Mouse (Mus musculus) forebrain, embryonic 10.5 days (tissue): Measurements from ENCODE around the gene BC049715. TPM values are rescaled to one million over a fixed set of nuclear protein-coding genes. Genes with fewer than 3 reads are reported as not detected.
"Not testable (repeated sequence)": the region's sequence is repeated elsewhere in the genome, so short reads cannot be mapped to it uniquely, and the experiment has no call there.

Experiments used
- DNase-seq: peaks from one replicate; pipeline ENCODE4 v3.0.0-alpha.2; 2017; ENCODE audit warnings: low spot score; ENCODE audit errors: extremely low spot score
- H3K27ac ChIP-seq: fragments of 300-500 bp; sonication (generic); 2 replicates; pipeline ENCODE4 v1.5.1; 2016; ENCODE audit warnings: mild to moderate bottlenecking
- H3K27me3 ChIP-seq: fragments of 300-500 bp; sonication (generic); 2 replicates; pipeline ENCODE4 v1.6.1; 2016; ENCODE audit warnings: mild to moderate bottlenecking; ENCODE audit not compliant: poor library complexity, severe bottlenecking
- H3K36me3 ChIP-seq: fragments of 300-500 bp; sonication (generic); replicated peaks from 2 replicates; pipeline ENCODE4 v1.6.1; 2016; ENCODE audit warnings: mild to moderate bottlenecking, moderate library complexity
- H3K4me1 ChIP-seq: fragments of 300-500 bp; sonication (generic); 2 replicates; pipeline ENCODE4 v1.6.1; 2016
- H3K4me3 ChIP-seq: fragments of 300-500 bp; sonication (generic); 2 replicates; pipeline ENCODE4 v1.5.1; 2016; ENCODE audit warnings: mild to moderate bottlenecking, moderate library complexity
- H3K9me3 ChIP-seq: fragments of 300-500 bp; sonication (generic); 2 replicates; pipeline ENCODE4 v1.6.1; 2016; ENCODE audit warnings: mild to moderate bottlenecking, moderate library complexity
- WGBS: fragments of 180-500 bp; shearing (Covaris S2); methylation state at CpG from one replicate; pipeline ENCODE4 v1.1.7; 2016; 5-methylcytosine and 5-hydroxymethylcytosine counted together
- polyA plus RNA-seq: library from polyadenylated mRNA; unstranded; fragments of >200 nt; fragmentation: Nextera tagmentation; extraction: Ambion mirVana; gene quantifications from 2 replicates; pipeline ENCODE4 v1.2.1, GENCODE M21; 2016

BC049715 gene
- polyA plus RNA-seq, result 1.7 and 1.9 TPM in 2 replicates

- DNase-seq, result no peak
- peak within 1 kb of the TSS; percentile 98 for H3K27ac ChIP-seq
- no peaks in the 10 kb centered on the region for H3K27me3 ChIP-seq
- under 1% methylated on average over 34 of the region's 34 CpGs for WGBS
- H3K4me1 ChIP-seq, result peaks cover 14% of the 10 kb centered on the region
- H3K4me3 ChIP-seq, result peak within 1 kb of the TSS; percentile 99
- peaks cover 30% of the 10 kb centered on the region for H3K36me3 ChIP-seq
- H3K9me3 ChIP-seq, result no peaks in the 10 kb centered on the region
Observed at GRCm38 (mm10) chr6:136827516-136827880, at the start of gene BC049715. Gene BC049715 (plus strand): TSS chr6:136827626.

DNA sequence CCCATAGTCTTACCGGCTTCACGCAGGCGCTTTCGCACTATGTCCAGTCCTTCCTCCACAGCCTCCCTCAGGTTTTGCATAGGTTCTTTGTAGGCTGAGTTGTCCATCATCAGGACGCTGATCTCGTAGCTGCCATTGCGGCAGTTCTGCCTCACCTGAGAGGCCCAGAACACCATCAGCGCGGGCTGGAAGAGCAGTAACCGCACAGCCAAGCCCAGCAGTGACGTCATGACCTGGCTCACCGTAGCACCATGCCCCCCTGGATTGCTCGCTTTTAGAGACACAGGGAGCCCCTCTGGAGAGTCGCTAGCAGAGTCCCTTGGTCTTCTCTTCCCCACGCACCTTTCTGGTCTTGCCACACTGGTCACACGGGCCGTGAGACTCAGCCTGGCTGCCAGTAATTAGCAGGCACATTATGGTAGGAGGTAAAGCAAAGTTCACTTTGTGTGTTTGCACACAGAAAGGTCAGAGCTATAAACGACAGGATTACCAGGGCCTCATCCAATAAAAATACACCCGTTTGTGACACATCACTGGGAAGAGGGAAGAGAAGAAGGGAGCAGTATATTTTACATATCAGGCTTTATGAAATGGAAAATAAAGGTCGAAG lies 45.9 kb upstream of the BC049715 start, which contains the start of gene Gucy2c:
Gucy2c (minus strand) TSS at position 389 of the 610 bp plus-strand sequence.
- no peaks in the 10 kb centered on the region for H3K4me1 ChIP-seq
- WGBS, result 82% methylated on average over 20 of the region's 20 CpGs
- H3K9me3 ChIP-seq, result no peaks in the 10 kb centered on the region
- no peak within 1 kb of the TSS for H3K27ac ChIP-seq
- DNase-seq, result no peak
- H3K36me3 ChIP-seq, result no peaks in the 10 kb centered on the region
- no peaks in the 10 kb centered on the region for H3K27me3 ChIP-seq
- H3K4me3 ChIP-seq, result no peak within 1 kb of the TSS

- 89% methylated on average over 12 of the region's 12 CpGs for WGBS
- Histone ChIP-seq H3K36me3 (no peaks in the 10 kb centered on the region), H3K9me3 (no peaks in the 10 kb centered on the region)
Observed at GRCm38 (mm10) chr6:136782146-136782545, 45.3 kb upstream of the BC049715 start.

GRCm38 (mm10) chr6:136782761-136783160 lies 44.7 kb upstream of the BC049715 start:
- no peaks in the 10 kb centered on the region for H3K27me3 ChIP-seq
- no peaks in the 10 kb centered on the region for H3K36me3 ChIP-seq
- WGBS, result 86% methylated on average over 9 of the region's 9 CpGs
- H3K9me3 ChIP-seq, result no peaks in the 10 kb centered on the region
- DNase-seq, result no peak
- H3K4me1 ChIP-seq, result no peaks in the 10 kb centered on the region
- H3K27ac ChIP-seq, result no peak overlapping the region
- no peak overlapping the region for H3K4me3 ChIP-seq

More at GRCm38 (mm10) chr6:136782146-136782545, 45.3 kb upstream of the BC049715 start:
- Histone ChIP-seq H3K4me3 (no peak overlapping the region), H3K4me1 (no peaks in the 10 kb centered on the region), H3K27ac (no peak overlapping the region), H3K27me3 (no peaks in the 10 kb centered on the region)
- DNase-seq, result no peak

DNA sequence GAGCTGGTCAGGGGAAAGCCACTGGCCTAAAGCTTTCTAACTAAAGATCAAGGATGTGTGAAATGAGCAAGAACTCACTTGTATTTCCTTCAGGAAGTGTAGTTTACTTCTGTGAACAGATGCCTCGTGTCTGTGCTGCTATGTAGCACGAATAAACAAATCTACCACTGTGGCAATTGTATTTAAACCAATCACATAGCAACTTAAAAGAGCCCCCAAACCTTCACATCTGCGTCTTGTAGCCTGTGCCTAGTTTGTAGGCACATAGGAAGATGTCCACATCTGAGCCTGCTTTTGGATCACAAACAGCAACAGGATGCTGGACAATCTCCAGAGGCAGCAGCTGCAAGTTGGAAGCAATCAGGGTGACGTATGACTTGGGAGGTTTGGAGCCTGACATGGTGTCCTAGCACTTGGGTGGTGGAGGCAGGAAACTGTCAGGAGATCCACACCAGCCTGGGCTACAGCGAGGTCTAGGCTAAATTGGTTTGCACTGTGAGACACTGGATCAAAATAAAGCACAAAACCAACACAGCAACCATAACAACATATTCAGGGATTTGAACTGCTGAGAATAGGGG lies 37.9 kb upstream of the BC049715 start:
- DNase-seq, result no peak
- 78% methylated on average over 5 of the region's 5 CpGs for WGBS

GRCm38 (mm10) chr6:136792884-136793758 lies 34.3 kb upstream of the BC049715 start:
- 28% methylated on average over 16 of the region's 16 CpGs for WGBS
- Histone ChIP-seq H3K36me3 (no peaks in the 10 kb centered on the region), H3K27me3 (peaks cover 29% of the 10 kb centered on the region), H3K4me3 (peak overlapping the region; percentile 54), H3K9me3 (no peaks in the 10 kb centered on the region), H3K27ac (peak overlapping the region; percentile 48; the same call in 1 of the 2 replicates), H3K4me1 (peaks cover 17% of the 10 kb centered on the region)
- no peak for DNase-seq

More for the DNA sequence above, 37.9 kb upstream of the BC049715 start:
- H3K4me3 ChIP-seq, result no peak overlapping the region
- no peaks in the 10 kb centered on the region for H3K9me3 ChIP-seq
- H3K4me1 ChIP-seq, result peaks cover 17% of the 10 kb centered on the region
- H3K36me3 ChIP-seq, result no peaks in the 10 kb centered on the region
- peaks cover 23% of the 10 kb centered on the region for H3K27me3 ChIP-seq
- no peak overlapping the region for H3K27ac ChIP-seq

DNA sequence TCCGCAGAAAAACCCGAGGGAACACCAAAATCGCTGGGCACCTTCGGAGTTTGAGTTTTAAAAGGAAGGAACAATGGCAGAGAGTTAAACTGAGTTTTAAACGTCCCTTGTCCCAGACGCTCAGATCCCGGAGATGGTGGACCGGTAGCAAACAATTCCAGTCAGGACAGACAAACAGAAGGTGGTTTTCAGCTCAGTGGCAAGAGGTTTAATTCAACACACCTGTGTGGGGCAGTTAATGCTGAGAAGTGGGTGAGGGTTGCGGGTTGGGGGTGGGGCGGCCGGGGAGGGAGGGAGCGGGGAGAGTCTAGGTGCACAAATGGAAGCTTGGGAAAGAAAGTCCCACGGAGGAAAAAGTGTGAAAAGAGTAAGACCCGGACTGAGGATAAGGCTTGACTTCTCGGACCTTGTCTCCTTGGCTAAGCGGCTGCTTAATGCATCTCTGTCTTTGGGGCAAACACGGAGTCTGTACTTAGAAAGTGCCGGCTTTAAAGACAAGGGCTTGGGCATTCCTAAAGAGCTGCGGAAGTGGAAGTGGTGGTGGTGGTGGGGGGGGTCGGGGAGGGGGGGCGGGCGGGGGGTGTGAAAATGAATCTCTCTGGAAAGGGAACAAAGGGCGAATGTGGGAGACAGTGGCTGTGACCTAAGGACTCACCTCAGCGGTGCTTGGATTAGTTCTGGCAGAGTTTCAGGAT lies 33.4 kb upstream of the BC049715 start:
- Histone ChIP-seq H3K27me3 (peaks cover 29% of the 10 kb centered on the region), H3K27ac (peak overlapping the region; percentile 48), H3K4me3 (peak overlapping the region; percentile 54), H3K4me1 (peaks cover 17% of the 10 kb centered on the region), H3K36me3 (no peaks in the 10 kb centered on the region), H3K9me3 (no peaks in the 10 kb centered on the region)
- under 1% methylated on average over 24 of the region's 24 CpGs for WGBS
- no peak for DNase-seq

GRCm38 (mm10) chr6:136795110-136795509 lies 32.3 kb upstream of the BC049715 start:
- Histone ChIP-seq H3K27ac (no peak overlapping the region), H3K4me1 (peaks cover 17% of the 10 kb centered on the region), H3K9me3 (no peaks in the 10 kb centered on the region), H3K36me3 (no peaks in the 10 kb centered on the region), H3K4me3 (no peak overlapping the region), H3K27me3 (peaks cover 29% of the 10 kb centered on the region)
- WGBS, result 52% methylated on average over 1 of the region's 1 CpGs
- DNase-seq, result no peak

GRCm38 (mm10) chr6:136795850-136796249 lies 31.6 kb upstream of the BC049715 start:
- DNase-seq, result no peak
- Histone ChIP-seq H3K27ac (no peak overlapping the region), H3K4me1 (peaks cover 17% of the 10 kb centered on the region), H3K27me3 (peaks cover 29% of the 10 kb centered on the region), H3K9me3 (no peaks in the 10 kb centered on the region), H3K4me3 (no peak overlapping the region), H3K36me3 (no peaks in the 10 kb centered on the region)
- WGBS, result 61% methylated on average over 6 of the region's 6 CpGs

DNA sequence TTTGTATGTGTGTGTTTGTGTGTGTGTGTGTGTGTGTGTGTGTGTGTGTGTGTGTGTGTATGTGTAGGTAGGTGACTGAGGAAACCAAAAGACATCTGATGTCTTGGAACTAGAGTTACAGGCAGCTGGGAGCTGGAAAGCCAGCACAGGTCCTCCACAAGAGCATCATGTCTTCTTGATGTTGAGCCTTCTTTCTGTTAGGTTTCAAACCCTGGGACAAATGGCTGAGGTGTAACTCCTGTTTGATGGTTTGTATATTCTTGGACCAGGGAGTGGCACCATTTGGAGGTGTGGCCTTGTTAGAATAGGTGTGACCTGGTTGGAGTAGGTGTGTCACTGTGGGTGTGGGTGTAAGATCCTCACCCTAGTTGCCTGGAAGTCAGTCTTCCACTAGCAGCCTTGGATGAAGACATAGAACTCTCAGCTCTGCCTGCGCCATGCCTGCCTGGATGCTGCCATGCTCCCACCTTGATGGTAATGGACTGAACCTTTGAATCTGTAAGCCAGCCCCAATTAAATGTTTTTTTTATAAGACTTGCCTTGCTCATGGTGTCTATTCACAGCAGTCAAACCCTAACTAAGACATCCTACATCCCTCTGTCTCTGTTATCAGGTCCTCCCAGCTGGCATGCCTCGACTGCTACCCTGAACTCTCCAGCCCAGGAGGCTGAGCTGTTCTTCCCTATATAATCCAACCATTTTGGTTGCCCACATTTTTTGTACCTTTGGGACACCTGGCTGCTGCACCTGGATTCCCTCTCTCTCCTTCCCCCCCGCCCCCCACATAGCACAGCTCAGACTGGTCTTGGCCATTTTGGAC lies 29.3 kb upstream of the BC049715 start:
- Histone ChIP-seq H3K27me3 (peaks cover 17% of the 10 kb centered on the region), H3K4me1 (peaks cover 18% of the 10 kb centered on the region)
- not testable (repeated sequence) for H3K27ac ChIP-seq, H3K4me3 ChIP-seq, H3K9me3 ChIP-seq, H3K36me3 ChIP-seq, DNase-seq
- 80% methylated on average over 3 of the region's 3 CpGs for WGBS

DNA sequence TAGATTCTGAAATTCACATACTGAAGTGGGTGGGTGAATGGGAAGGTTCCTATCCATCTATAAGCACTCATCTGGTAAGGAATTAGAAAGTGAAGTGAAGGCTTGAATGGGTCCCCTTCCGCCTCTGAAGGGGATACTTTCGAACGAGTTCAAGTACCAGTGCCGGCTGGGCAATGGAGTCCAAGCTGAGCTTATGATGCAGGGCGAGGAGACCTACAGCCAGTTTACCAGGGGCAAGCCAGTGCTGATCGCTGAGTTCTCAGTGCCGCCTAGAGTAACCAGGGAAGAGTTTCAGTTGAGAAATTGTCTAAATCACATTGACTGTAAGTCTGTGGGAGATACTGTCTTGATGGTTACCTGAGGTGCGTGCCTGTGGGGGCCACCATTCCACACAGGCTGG lies 26.7 kb upstream of the BC049715 start:
- DNase-seq, result no peak
- Histone ChIP-seq H3K27me3 (peaks cover 4% of the 10 kb centered on the region; the same call in 1 of the 2 replicates), H3K4me1 (peaks cover 16% of the 10 kb centered on the region), H3K36me3 (no peaks in the 10 kb centered on the region), H3K9me3 (no peaks in the 10 kb centered on the region), H3K4me3 (no peak overlapping the region), H3K27ac (no peak overlapping the region)
- WGBS, result 90% methylated on average over 8 of the region's 8 CpGs

DNA sequence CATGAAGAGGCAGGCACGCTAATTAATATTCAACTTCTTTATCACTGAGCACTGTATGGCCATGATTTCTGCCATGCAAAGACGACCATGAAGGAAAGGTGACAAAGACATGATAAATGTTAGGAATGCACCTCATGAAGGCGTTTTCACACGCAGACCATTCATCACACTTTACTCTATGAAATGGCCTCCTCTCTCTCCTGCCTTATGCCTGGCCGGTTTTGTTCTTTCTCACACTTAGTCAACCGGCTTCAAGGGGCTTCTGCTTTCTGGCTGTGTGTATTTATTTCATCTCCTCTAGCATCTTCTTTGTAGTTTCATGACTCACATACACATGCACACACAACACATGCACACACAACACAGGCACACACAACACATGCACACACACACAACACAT lies 26.2 kb upstream of the BC049715 start:
- no peaks in the 10 kb centered on the region for H3K36me3 ChIP-seq
- no peak for DNase-seq
- no peaks in the 10 kb centered on the region for H3K9me3 ChIP-seq
- peaks cover 16% of the 10 kb centered on the region for H3K4me1 ChIP-seq
- H3K27ac ChIP-seq, result no peak overlapping the region
- no peaks in the 10 kb centered on the region for H3K27me3 ChIP-seq
- 92% methylated on average over 6 of the region's 6 CpGs for WGBS
- H3K4me3 ChIP-seq, result no peak overlapping the region
